Comparison of ENCODE assay signal across 8 mouse cellular contexts in genomic region chr15:84323966-84324869, GRCm38 (mm10). TPM values are rescaled to one million over a fixed set of nuclear protein-coding genes. Genes with fewer than 3 reads are reported as not detected.
DNase-seq lines count a peak whose midpoint lies in the region; ATAC-seq and TF ChIP-seq lines count a peak whose summit lies in the region.

Gene Parvg, plus strand, starts transcription at chr15:84324026.

- WGBS in forebrain, embryonic 12.5 days = 87% methylated on average over 10 of the region's 10 CpGs

- H3K9ac ChIP-seq in forebrain, embryonic 12.5 days = no peak within 1 kb of the TSS

- peaks cover under 1% of the 10 kb centered on the region; the same call in 1 of the 2 replicates for H3K36me3 ChIP-seq in splenic B cell, adult 2 months (ENCODE audit: control insufficient read depth, insufficient read depth, low read length, poor library complexity, severe bottlenecking)
- H3K36me3 ChIP-seq in forebrain, embryonic 12.5 days (replicated peaks) = no peaks in the 10 kb centered on the region

- no peak for TF ChIP-seq CTCF in bone marrow macrophage, adult 2 months (IDR thresholded peaks at IDR 0.05; ENCODE audit: low read depth, low read length)

- ATAC-seq in forebrain, embryonic 12.5 days (ENCODE audit: low FRiP score) = no peak

- peaks cover 49% of the 10 kb centered on the region for H3K4me1 ChIP-seq in bone marrow macrophage, adult 2 months (ENCODE audit: control insufficient read depth, insufficient read depth, low read length)
- H3K4me1 ChIP-seq in forebrain, embryonic 12.5 days = peaks cover 9% of the 10 kb centered on the region; the same call in 1 of the 2 replicates

- H3K4me2 ChIP-seq in forebrain, embryonic 12.5 days = no peak within 1 kb of the TSS

- TF ChIP-seq POLR2A in bone marrow macrophage, adult 2 months (IDR thresholded peaks at IDR 0.05; ENCODE audit: borderline replicate concordance, low read depth, low read length) = no peak

- peak within 1 kb of the TSS; percentile 98 for H3K27ac ChIP-seq in bone marrow macrophage, adult 2 months (ENCODE audit: insufficient read depth, low read depth, low read length)
- H3K27ac ChIP-seq in forebrain, embryonic 12.5 days = no peak within 1 kb of the TSS

- no peaks in the 10 kb centered on the region for H3K9me3 ChIP-seq in forebrain, embryonic 12.5 days

- peak within 1 kb of the TSS; percentile 71 for H3K4me3 ChIP-seq in bone marrow macrophage, adult 2 months (ENCODE audit: insufficient read depth, low read length)
- no peak within 1 kb of the TSS for H3K4me3 ChIP-seq in forebrain, embryonic 12.5 days (replicated peaks)

- DNase-seq in layer of hippocampus, adult 8-10 months (ENCODE audit: low spot score in 2 of 2) = no peak
- DNase-seq in layer of hippocampus, adult 11-12 months (ENCODE audit: low spot score) = no peak
- peak; percentile 17 for DNase-seq in lung, postnatal 14 days
- peak; percentile 62 for DNase-seq in splenic B cell, adult 2 months (ENCODE audit: low read depth, low spot score)
- DNase-seq in frontal cortex, adult 2 months (ENCODE audit: extremely low spot score in 1 of 2, low spot score in 1 of 2) = no peak
- no peak for DNase-seq in cerebellum, postnatal 14 days

- H3K27me3 ChIP-seq in splenic B cell, adult 2 months (ENCODE audit: control insufficient read depth, insufficient read depth, low read length, poor library complexity, severe bottlenecking) = no peaks in the 10 kb centered on the region
- 0 out of 2 replicates have a peak, but pooled peaks cover 4% of the 10 kb centered on the region for H3K27me3 ChIP-seq in forebrain, embryonic 12.5 days

RNA-seq across cellular contexts. Expression of gene Parvg, which starts in this region (rescaled TPM):
- total RNA-seq in layer of hippocampus, adult 8-10 months (2022) = 10 to 100 TPM; 23.8 to 34.0 (median 31.7) TPM
- polyA plus RNA-seq in bone marrow macrophage, adult 2 months (2012; ENCODE audit: insufficient read depth, insufficient read length, missing spikeins) = 2.0 and 3.3 TPM in 2 replicates
- 0.60 and 0.61 TPM in 2 replicates for polyA plus RNA-seq in forebrain, embryonic 12.5 days (2016; fragmentation: Nextera tagmentation; extraction: Ambion mirVana)
- polyA plus RNA-seq in frontal cortex, adult 2 months (2012; rRNA removed) = 5.0 and 5.4 TPM in 2 replicates

Comparison
In these comparisons a context has a peak if more than half of its experiments do, and no peak if none do; other contexts are left out.
1. DNase-seq: peak in lung, postnatal 14 days (single experiment) and splenic B cell, adult 2 months (single experiment); none in layer of hippocampus, adult 8-10 months (0 of 2), layer of hippocampus, adult 11-12 months (single experiment), frontal cortex, adult 2 months (0 of 2) and cerebellum, postnatal 14 days (0 of 2).